Mouse (Mus musculus): ENCODE results near the gene Myo7a. TPM values are rescaled to one million over a fixed set of nuclear protein-coding genes. Genes with fewer than 3 reads are reported as not detected.

Myo7a gene
- total and polyA plus RNA-seq, 3 experiments: 11.3 to 28.0 (median 12.9) TPM

DNA sequence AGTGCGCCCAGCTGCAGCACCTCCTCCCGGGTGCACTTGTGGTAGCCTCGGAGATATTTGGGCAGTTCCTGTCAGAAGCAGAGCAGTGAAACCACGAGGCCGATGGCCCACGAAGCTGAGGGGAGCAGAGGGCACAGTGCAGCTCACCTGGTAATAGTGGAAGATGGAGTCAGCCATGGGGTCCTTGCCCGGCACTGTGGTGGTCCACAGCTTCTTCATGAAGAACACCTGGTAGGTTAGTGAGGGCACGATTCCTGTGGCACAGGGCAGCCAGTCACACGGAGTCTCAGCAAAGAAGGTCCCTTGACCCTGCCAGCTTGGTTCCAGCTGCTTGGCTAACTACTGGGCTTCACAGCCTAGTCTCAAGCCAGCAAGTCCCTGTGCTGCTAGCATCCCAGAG is 64.9 kb downstream of the Myo7a start:
- in situ Hi-C loops (cut with MboI; ENCODE audit: low pct_ligation_motif_present, low pct_unique_long_range_greater_than_20kb, low sequenced_read_pairs): loop anchor here (10.0 kb wide), 1 partner anchor 60 kb away; the partner anchor contains the start of gene Myo7a
- dilution Hi-C loops (cut with MboI; ENCODE audit: extremely low pct_ligation_motif_present, extremely low pct_unique_long_range_greater_than_20kb, low sequenced_read_pairs): no loop called here
- H3K9me3 ChIP-seq (replicated peaks; ENCODE audit: low read length): no peaks in the 10 kb centered on the region

DNA sequence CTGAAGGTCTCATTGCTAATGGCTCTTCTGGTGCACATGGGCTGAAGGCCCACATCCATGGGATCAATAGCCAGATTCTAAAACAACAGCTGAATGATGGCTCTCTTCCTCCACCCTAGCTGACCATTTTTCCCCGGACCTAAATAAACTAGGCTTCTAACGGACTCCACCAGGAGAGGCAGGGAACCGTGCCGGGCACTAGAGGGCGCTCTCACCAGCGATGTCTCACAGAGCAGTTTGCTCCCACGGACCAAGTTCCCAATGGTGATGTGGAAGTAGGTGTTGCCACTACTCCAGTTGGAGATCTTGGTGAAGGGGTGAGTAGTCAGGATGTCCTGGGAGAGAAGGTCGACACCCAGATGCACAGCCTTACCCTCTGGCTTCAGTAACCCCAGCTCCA is 67.3 kb downstream of the Myo7a start:
- H3K79me2 ChIP-seq (replicated peaks; ENCODE audit: control insufficient read depth, extremely low read depth, insufficient read depth, poor library complexity, severe bottlenecking): no peaks in the 10 kb centered on the region
- H3K9me3 ChIP-seq (replicated peaks; ENCODE audit: low read length): no peaks in the 10 kb centered on the region
- in situ Hi-C loops (cut with MboI; ENCODE audit: low pct_ligation_motif_present, low pct_unique_long_range_greater_than_20kb, low sequenced_read_pairs) (loop anchor here (10.0 kb wide), 1 partner anchor 63 kb away; the partner anchor contains the start of gene Myo7a), dilution Hi-C loops (cut with MboI; ENCODE audit: extremely low pct_ligation_motif_present, extremely low pct_unique_long_range_greater_than_20kb, low sequenced_read_pairs) (no loop called here)
- no peak overlapping the region for H3K9ac ChIP-seq (ENCODE audit: insufficient read depth, low read depth)
- peak; percentile 45 for TF ChIP-seq SMC3 (IDR thresholded peaks at IDR 0.05; ENCODE audit: low read depth, low read length)
- peak; percentile 83 to 90 for TF ChIP-seq CTCF (conservative IDR thresholded peaks at IDR 0.05 in 1 of 2, IDR thresholded peaks at IDR 0.05 in 1 of 2; ENCODE audit: low read depth in 2 of 2, low read length in 2 of 2)
- no peak for TF ChIP-seq TBP (conservative IDR thresholded peaks at IDR 0.05; ENCODE audit: low read depth, low read length)
- no peak for TF ChIP-seq ELF1 (IDR thresholded peaks at IDR 0.05; ENCODE audit: low read depth, low read length)
- TF ChIP-seq RAD21 (IDR thresholded peaks at IDR 0.05; ENCODE audit: low read depth, low read length): peak; percentile 10; the same call in 1 of the 2 replicates
- no peaks in the 10 kb centered on the region for H3K27me3 ChIP-seq (replicated peaks)
- H3K27ac ChIP-seq (ENCODE audit: insufficient read depth, low read depth): no peak overlapping the region
- peak; percentile 48 for DNase-seq (ENCODE audit: extremely low read depth)
- no peak overlapping the region for H3K4me3 ChIP-seq (replicated peaks in 1 of 3; ENCODE audit: low read depth in 2 of 3, low read length in 2 of 3, poor library complexity in 1 of 3)
- H3K4me1 ChIP-seq (ENCODE audit: control insufficient read depth in 1 of 2, insufficient read depth in 2 of 2): peaks cover 0 to 13% of the 10 kb centered on the region in 2 experiments; a peak in 2 of 4 replicates
- no peak overlapping the region for H3K4me2 ChIP-seq (ENCODE audit: insufficient read depth, low read depth, poor library complexity, severe bottlenecking)
- peaks cover 0 to 74% of the 10 kb centered on the region in 2 experiments for H3K36me3 ChIP-seq (replicated peaks in 1 of 2; ENCODE audit: control insufficient read depth in 1 of 2, insufficient read depth in 1 of 2, low read length in 1 of 2)

More for the DNA sequence above, 64.9 kb downstream of the Myo7a start:
- TF ChIP-seq MAFK (IDR thresholded peaks at IDR 0.05; ENCODE audit: insufficient replicate concordance, low read length): no peak
- no peak for TF ChIP-seq ZMIZ1 (IDR thresholded peaks at IDR 0.05; ENCODE audit: low read depth, low read length)
- no peak for TF ChIP-seq CHD2 (IDR thresholded peaks at IDR 0.05; ENCODE audit: low read length)
- TF ChIP-seq TCF12 (IDR thresholded peaks at IDR 0.05; ENCODE audit: low read depth, low read length): no peak
- Histone ChIP-seq H3K27ac (ENCODE audit: insufficient read depth, low read depth) (no peak overlapping the region), H3K79me2 (replicated peaks; ENCODE audit: control insufficient read depth, extremely low read depth, insufficient read depth, poor library complexity, severe bottlenecking) (no peaks in the 10 kb centered on the region), H3K27me3 (replicated peaks) (no peaks in the 10 kb centered on the region), H3K9ac (ENCODE audit: insufficient read depth, low read depth) (no peak overlapping the region), H3K36me3 (replicated peaks in 1 of 2; ENCODE audit: control insufficient read depth in 1 of 2, insufficient read depth in 1 of 2, low read length in 1 of 2) (peaks cover 0 to 98% of the 10 kb centered on the region in 2 experiments), H3K4me1 (ENCODE audit: control insufficient read depth in 1 of 2, insufficient read depth in 2 of 2) (peaks cover 0 to 13% of the 10 kb centered on the region in 2 experiments; a peak in 2 of 4 replicates), H3K4me2 (ENCODE audit: insufficient read depth, low read depth, poor library complexity, severe bottlenecking) (no peak overlapping the region), H3K4me3 (replicated peaks in 1 of 3; ENCODE audit: low read depth in 2 of 3, low read length in 2 of 3, poor library complexity in 1 of 3) (no peak overlapping the region)
- DNase-seq (ENCODE audit: extremely low read depth): no peak

DNA sequence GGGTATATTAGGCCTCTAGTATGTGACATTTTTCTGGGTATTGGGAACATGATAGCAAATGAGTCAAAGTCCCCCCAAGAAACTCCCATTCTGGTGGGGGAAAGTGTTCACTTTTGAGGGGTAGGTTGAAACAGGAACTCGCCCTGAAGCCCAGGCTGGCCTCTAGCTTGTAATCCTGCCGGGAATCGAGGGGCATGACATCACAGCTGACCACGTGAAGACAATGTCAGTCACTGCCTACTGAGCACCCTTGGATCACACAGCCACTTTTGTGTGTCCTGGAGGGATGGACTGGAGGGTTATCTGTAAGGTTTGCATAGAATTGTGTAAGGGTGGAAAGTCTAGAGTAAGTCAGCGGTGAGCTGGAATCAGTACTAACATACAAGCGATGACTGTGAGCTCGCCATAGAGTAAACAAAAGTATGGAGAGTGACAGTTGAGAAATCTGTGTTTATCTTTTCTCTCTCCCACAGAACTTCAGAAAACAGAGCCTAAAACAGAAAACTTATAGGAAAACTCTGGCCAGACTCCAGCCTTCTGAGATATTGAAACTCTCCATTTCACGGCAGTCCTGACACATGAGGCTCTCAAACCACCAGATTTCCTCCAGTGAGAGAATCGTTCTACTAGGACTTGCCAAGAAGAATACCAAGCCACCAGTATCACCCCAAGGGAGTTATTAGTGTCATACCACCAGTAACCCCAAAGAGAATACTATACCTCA is 71.1 kb downstream of the Myo7a start:
- Histone ChIP-seq H3K27me3 (replicated peaks) (no peaks in the 10 kb centered on the region), H3K9me3 (replicated peaks; ENCODE audit: low read length) (no peaks in the 10 kb centered on the region), H3K79me2 (replicated peaks; ENCODE audit: control insufficient read depth, extremely low read depth, insufficient read depth, poor library complexity, severe bottlenecking) (no peaks in the 10 kb centered on the region), H3K4me3 (replicated peaks in 1 of 3; ENCODE audit: low read depth in 2 of 3, low read length in 2 of 3, poor library complexity in 1 of 3) (no peak overlapping the region), H3K36me3 (replicated peaks in 1 of 2; ENCODE audit: control insufficient read depth in 1 of 2, insufficient read depth in 1 of 2, low read length in 1 of 2) (peaks cover 0 to 36% of the 10 kb centered on the region in 2 experiments), H3K4me1 (ENCODE audit: control insufficient read depth in 1 of 2, insufficient read depth in 2 of 2) (no peaks in the 10 kb centered on the region), H3K4me2 (ENCODE audit: insufficient read depth, low read depth, poor library complexity, severe bottlenecking) (no peak overlapping the region; the same call in 1 of the 2 replicates), H3K27ac (ENCODE audit: insufficient read depth, low read depth) (no peak overlapping the region), H3K9ac (ENCODE audit: insufficient read depth, low read depth) (no peak overlapping the region)
- dilution Hi-C loops (cut with MboI; ENCODE audit: extremely low pct_ligation_motif_present, extremely low pct_unique_long_range_greater_than_20kb, low sequenced_read_pairs) (no loop called here), in situ Hi-C loops (cut with MboI; ENCODE audit: low pct_ligation_motif_present, low pct_unique_long_range_greater_than_20kb, low sequenced_read_pairs) (no loop called here)
- no peak for DNase-seq (ENCODE audit: extremely low read depth)
- TF ChIP-seq ZNF384 (IDR thresholded peaks at IDR 0.05; ENCODE audit: low read depth, low read length): no peak
- no peak for TF ChIP-seq RAD21 (IDR thresholded peaks at IDR 0.05; ENCODE audit: low read depth, low read length)
- TF ChIP-seq ZMIZ1 (IDR thresholded peaks at IDR 0.05; ENCODE audit: low read depth, low read length): no peak
- TF ChIP-seq BHLHE40 (IDR thresholded peaks at IDR 0.05; ENCODE audit: low read depth, low read length): no peak
- TF ChIP-seq SMC3 (IDR thresholded peaks at IDR 0.05; ENCODE audit: low read depth, low read length): no peak
- no peak for TF ChIP-seq UBTF (IDR thresholded peaks at IDR 0.05; ENCODE audit: low read depth, low read length)
- TF ChIP-seq MEF2A (IDR thresholded peaks at IDR 0.05; ENCODE audit: borderline replicate concordance, low read depth, low read length): no peak
- TF ChIP-seq POLR2AphosphoS2 (IDR thresholded peaks at IDR 0.05; ENCODE audit: low read depth, low read length): no peak
- TF ChIP-seq JUN (IDR thresholded peaks at IDR 0.05; ENCODE audit: insufficient read depth, low read depth, low read length): no peak
- TF ChIP-seq CHD2 (IDR thresholded peaks at IDR 0.05; ENCODE audit: low read length): no peak
- no peak for TF ChIP-seq TCF12 (IDR thresholded peaks at IDR 0.05; ENCODE audit: low read depth, low read length)
- no peak for TF ChIP-seq NRF1 (IDR thresholded peaks at IDR 0.05; ENCODE audit: low read depth, low read length)
- no peak for TF ChIP-seq USF2 (conservative IDR thresholded peaks at IDR 0.05; ENCODE audit: low read depth, low read length)
- no peak for TF ChIP-seq PAX5 (IDR thresholded peaks at IDR 0.05; ENCODE audit: low read length)
- no peak for TF ChIP-seq USF1 (IDR thresholded peaks at IDR 0.05; ENCODE audit: low read depth, low read length)
- no peak for TF ChIP-seq CTCF (conservative IDR thresholded peaks at IDR 0.05 in 1 of 2, IDR thresholded peaks at IDR 0.05 in 1 of 2; ENCODE audit: low read depth in 2 of 2, low read length in 2 of 2)

Measured in CH12.LX (cell line).